Mouse (Mus musculus): Measurements from ENCODE around the gene Slit3.

- no peak for TF ChIP-seq EP300 (IDR thresholded peaks at IDR 0.05; ENCODE audit: low read depth)
- no peak for TF ChIP-seq CTCF (IDR thresholded peaks at IDR 0.05; ENCODE audit: low read depth)
Measured at GRCm38 (mm10) chr11:35122091-35122811, 1.2 kb downstream of the Slit3 start.

Data from liver, embryonic 14.5 days (tissue).